Mouse (Mus musculus): ENCODE measurements around the gene Ptcd2. TPM values are rescaled to one million over a fixed set of nuclear protein-coding genes. Genes with fewer than 3 reads are reported as not detected.

Gene Ptcd2
- polyA plus RNA-seq, 1 experiment from 2014 or later: 63.4 TPM

GRCm38 (mm10) chr13:99294176-99294575 lies 50.3 kb downstream of the Ptcd2 start:
- no peak for ATAC-seq

GRCm38 (mm10) chr13:99290766-99291165 lies 53.7 kb downstream of the Ptcd2 start:
- H3K4me1 ChIP-seq (ENCODE audit: control insufficient read depth, insufficient read depth, low read length): no peaks in the 10 kb centered on the region
- no peak overlapping the region for H3K9ac ChIP-seq (ENCODE audit: low read depth, low read length)
- no peak overlapping the region for H3K4me3 ChIP-seq (ENCODE audit: low read length)
- H3K27me3 ChIP-seq (replicated peaks; ENCODE audit: control insufficient read depth, insufficient read depth, low read length): no peaks in the 10 kb centered on the region
- no peaks in the 10 kb centered on the region for H3K9me3 ChIP-seq (ENCODE audit: control insufficient read depth, low read length)
- H3K27ac ChIP-seq (ENCODE audit: low read length): no peak overlapping the region
- no peak for ATAC-seq
- 91% methylated on average over 8 of the region's 8 CpGs for WGBS
- H3K4me2 ChIP-seq (ENCODE audit: low read depth, low read length): no peak overlapping the region
- no peaks in the 10 kb centered on the region for H3K36me3 ChIP-seq (ENCODE audit: control insufficient read depth, insufficient read depth, low read length)

More at GRCm38 (mm10) chr13:99294176-99294575, 50.3 kb downstream of the Ptcd2 start:
- H3K9me3 ChIP-seq (ENCODE audit: control insufficient read depth, low read length): no peaks in the 10 kb centered on the region
- H3K4me1 ChIP-seq (ENCODE audit: control insufficient read depth, insufficient read depth, low read length): no peaks in the 10 kb centered on the region
- no peaks in the 10 kb centered on the region for H3K27me3 ChIP-seq (replicated peaks; ENCODE audit: control insufficient read depth, insufficient read depth, low read length)
- no peak overlapping the region for H3K27ac ChIP-seq (ENCODE audit: low read length)
- H3K4me3 ChIP-seq (ENCODE audit: low read length): no peak overlapping the region
- H3K9ac ChIP-seq (ENCODE audit: low read depth, low read length): no peak overlapping the region
- 94% methylated on average over 13 of the region's 13 CpGs for WGBS
- H3K36me3 ChIP-seq (ENCODE audit: control insufficient read depth, insufficient read depth, low read length): no peaks in the 10 kb centered on the region
- H3K4me2 ChIP-seq (ENCODE audit: low read depth, low read length): no peak overlapping the region

GRCm38 (mm10) chr13:99287786-99288185 lies 56.7 kb downstream of the Ptcd2 start:
- Histone ChIP-seq H3K4me2 (ENCODE audit: low read depth, low read length) (no peak overlapping the region), H3K27me3 (replicated peaks; ENCODE audit: control insufficient read depth, insufficient read depth, low read length) (no peaks in the 10 kb centered on the region), H3K27ac (ENCODE audit: low read length) (no peak overlapping the region), H3K36me3 (ENCODE audit: control insufficient read depth, insufficient read depth, low read length) (no peaks in the 10 kb centered on the region), H3K4me3 (ENCODE audit: low read length) (no peak overlapping the region), H3K9ac (ENCODE audit: low read depth, low read length) (no peak overlapping the region), H3K4me1 (ENCODE audit: control insufficient read depth, insufficient read depth, low read length) (no peaks in the 10 kb centered on the region), H3K9me3 (ENCODE audit: control insufficient read depth, low read length) (no peaks in the 10 kb centered on the region)
- no peak for ATAC-seq
- WGBS: 79% methylated on average over 9 of the region's 9 CpGs

GRCm38 (mm10) chr13:99287207-99287606 lies 57.3 kb downstream of the Ptcd2 start:
- ATAC-seq: no peak

GRCm38 (mm10) chr13:99285241-99285640 lies 59.3 kb downstream of the Ptcd2 start:
- no peak overlapping the region for H3K4me2 ChIP-seq (ENCODE audit: low read depth, low read length)
- H3K27me3 ChIP-seq (replicated peaks; ENCODE audit: control insufficient read depth, insufficient read depth, low read length): no peaks in the 10 kb centered on the region
- H3K27ac ChIP-seq (ENCODE audit: low read length): no peak overlapping the region
- H3K4me1 ChIP-seq (ENCODE audit: control insufficient read depth, insufficient read depth, low read length): no peaks in the 10 kb centered on the region
- ATAC-seq: no peak
- H3K4me3 ChIP-seq (ENCODE audit: low read length): no peak overlapping the region
- H3K9ac ChIP-seq (ENCODE audit: low read depth, low read length): no peak overlapping the region
- H3K36me3 ChIP-seq (ENCODE audit: control insufficient read depth, insufficient read depth, low read length): no peaks in the 10 kb centered on the region
- 48% methylated on average over 2 of the region's 2 CpGs for WGBS
- no peaks in the 10 kb centered on the region for H3K9me3 ChIP-seq (ENCODE audit: control insufficient read depth, low read length)

More at GRCm38 (mm10) chr13:99287207-99287606, 57.3 kb downstream of the Ptcd2 start:
- H3K27me3 ChIP-seq (replicated peaks; ENCODE audit: control insufficient read depth, insufficient read depth, low read length): no peaks in the 10 kb centered on the region
- no peak overlapping the region for H3K4me3 ChIP-seq (ENCODE audit: low read length)
- H3K36me3 ChIP-seq (ENCODE audit: control insufficient read depth, insufficient read depth, low read length): no peaks in the 10 kb centered on the region
- H3K9ac ChIP-seq (ENCODE audit: low read depth, low read length): no peak overlapping the region
- H3K4me2 ChIP-seq (ENCODE audit: low read depth, low read length): no peak overlapping the region
- no peak overlapping the region for H3K27ac ChIP-seq (ENCODE audit: low read length)
- 86% methylated on average over 4 of the region's 4 CpGs for WGBS
- no peaks in the 10 kb centered on the region for H3K4me1 ChIP-seq (ENCODE audit: control insufficient read depth, insufficient read depth, low read length)
- H3K9me3 ChIP-seq (ENCODE audit: control insufficient read depth, low read length): no peaks in the 10 kb centered on the region

- Histone ChIP-seq H3K4me1 (ENCODE audit: control insufficient read depth, insufficient read depth, low read length) (no peaks in the 10 kb centered on the region), H3K9ac (ENCODE audit: low read depth, low read length) (no peak overlapping the region), H3K4me2 (ENCODE audit: low read depth, low read length) (no peak overlapping the region), H3K27me3 (replicated peaks; ENCODE audit: control insufficient read depth, insufficient read depth, low read length) (no peaks in the 10 kb centered on the region), H3K4me3 (ENCODE audit: low read length) (no peak overlapping the region), H3K9me3 (ENCODE audit: control insufficient read depth, low read length) (no peaks in the 10 kb centered on the region), H3K27ac (ENCODE audit: low read length) (no peak overlapping the region), H3K36me3 (ENCODE audit: control insufficient read depth, insufficient read depth, low read length) (no peaks in the 10 kb centered on the region)
- 81% methylated on average over 21 of the region's 21 CpGs for WGBS
- ATAC-seq: no peak
Measured at GRCm38 (mm10) chr13:99284400-99285160, 59.9 kb downstream of the Ptcd2 start.

GRCm38 (mm10) chr13:99283916-99284315 lies 60.6 kb downstream of the Ptcd2 start:
- H3K4me2 ChIP-seq (ENCODE audit: low read depth, low read length): no peak overlapping the region
- no peak for ATAC-seq
- WGBS: 90% methylated on average over 12 of the region's 12 CpGs

GRCm38 (mm10) chr13:99282961-99283360 lies 61.5 kb downstream of the Ptcd2 start:
- no peak overlapping the region for H3K4me2 ChIP-seq (ENCODE audit: low read depth, low read length)
- H3K4me1 ChIP-seq (ENCODE audit: control insufficient read depth, insufficient read depth, low read length): no peaks in the 10 kb centered on the region
- H3K9me3 ChIP-seq (ENCODE audit: control insufficient read depth, low read length): no peaks in the 10 kb centered on the region
- H3K9ac ChIP-seq (ENCODE audit: low read depth, low read length): no peak overlapping the region
- H3K4me3 ChIP-seq (ENCODE audit: low read length): no peak overlapping the region
- H3K27ac ChIP-seq (ENCODE audit: low read length): no peak overlapping the region
- 68% methylated on average over 6 of the region's 6 CpGs for whole genome bisulfite sequencing
- no peaks in the 10 kb centered on the region for H3K36me3 ChIP-seq (ENCODE audit: control insufficient read depth, insufficient read depth, low read length)
- no peaks in the 10 kb centered on the region for H3K27me3 ChIP-seq (replicated peaks; ENCODE audit: control insufficient read depth, insufficient read depth, low read length)
- no peak for ATAC-seq

More at GRCm38 (mm10) chr13:99283916-99284315, 60.6 kb downstream of the Ptcd2 start:
- no peak overlapping the region for H3K27ac ChIP-seq (ENCODE audit: low read length)
- no peak overlapping the region for H3K4me3 ChIP-seq (ENCODE audit: low read length)
- no peaks in the 10 kb centered on the region for H3K27me3 ChIP-seq (replicated peaks; ENCODE audit: control insufficient read depth, insufficient read depth, low read length)
- no peaks in the 10 kb centered on the region for H3K9me3 ChIP-seq (ENCODE audit: control insufficient read depth, low read length)
- H3K36me3 ChIP-seq (ENCODE audit: control insufficient read depth, insufficient read depth, low read length): no peaks in the 10 kb centered on the region
- H3K4me1 ChIP-seq (ENCODE audit: control insufficient read depth, insufficient read depth, low read length): no peaks in the 10 kb centered on the region
- no peak overlapping the region for H3K9ac ChIP-seq (ENCODE audit: low read depth, low read length)

- Histone ChIP-seq H3K27me3 (replicated peaks; ENCODE audit: control insufficient read depth, insufficient read depth, low read length) (no peaks in the 10 kb centered on the region), H3K36me3 (ENCODE audit: control insufficient read depth, insufficient read depth, low read length) (no peaks in the 10 kb centered on the region), H3K4me1 (ENCODE audit: control insufficient read depth, insufficient read depth, low read length) (no peaks in the 10 kb centered on the region), H3K9ac (ENCODE audit: low read depth, low read length) (no peak overlapping the region), H3K4me2 (ENCODE audit: low read depth, low read length) (no peak overlapping the region), H3K9me3 (ENCODE audit: control insufficient read depth, low read length) (no peaks in the 10 kb centered on the region), H3K4me3 (ENCODE audit: low read length) (no peak overlapping the region), H3K27ac (ENCODE audit: low read length) (no peak overlapping the region)
- WGBS: 65% methylated on average over 10 of the region's 10 CpGs
- ATAC-seq: no peak
Measured at GRCm38 (mm10) chr13:99279351-99279750, 65.2 kb downstream of the Ptcd2 start.

- ATAC-seq: no peak
- no peaks in the 10 kb centered on the region for H3K27me3 ChIP-seq (replicated peaks; ENCODE audit: control insufficient read depth, insufficient read depth, low read length)
- 77% methylated on average over 6 of the region's 6 CpGs for WGBS
Measured at GRCm38 (mm10) chr13:99278511-99278910, 66.0 kb downstream of the Ptcd2 start.

More at GRCm38 (mm10) chr13:99278511-99278910, 66.0 kb downstream of the Ptcd2 start:
- Histone ChIP-seq H3K4me1 (ENCODE audit: control insufficient read depth, insufficient read depth, low read length) (no peaks in the 10 kb centered on the region), H3K4me2 (ENCODE audit: low read depth, low read length) (no peak overlapping the region), H3K9me3 (ENCODE audit: control insufficient read depth, low read length) (no peaks in the 10 kb centered on the region), H3K9ac (ENCODE audit: low read depth, low read length) (no peak overlapping the region), H3K36me3 (ENCODE audit: control insufficient read depth, insufficient read depth, low read length) (no peaks in the 10 kb centered on the region), H3K27ac (ENCODE audit: low read length) (no peak overlapping the region), H3K4me3 (ENCODE audit: low read length) (no peak overlapping the region)
